Mouse (Mus musculus) T-cell, adult 66 days (primary cell): ENCODE measurements around the gene Cd247. TPM values are rescaled to one million over a fixed set of nuclear protein-coding genes. Genes with fewer than 3 reads are reported as not detected.

Experiments used
- total RNA-seq, 2 experiments: library from RNA; stranded (reverse); gene quantifications; 3 replicates in 1 of 2; 4 replicates in 1 of 2; pipeline ENCODE4 v1.2.4; 2023

Gene Cd247
- 100 to 1,000 TPM; 387 to 405 TPM for total RNA-seq

GRCm38 (mm10) chr1:165788511-165788910 is at the start of gene Cd247:
TSS of gene Cd247 (plus strand) at chr1:165788681.

GRCm38 (mm10) chr1:165763635-165764372 is 24.7 kb upstream of the Cd247 start, which contains the start of gene Creg1:
TSS of gene Creg1 (plus strand) at chr1:165763746.

Other genes starting within 250 kb of the Cd247 start
- gene Mpzl1, start 154.1 kb upstream of the Cd247 start, total RNA-seq: 1 to 10 TPM in 1 of 2 experiments, under 1 TPM in 1; 0.95 to 2.6 TPM
- 100 to 1,000 TPM; 183 to 191 TPM for gene Rcsd1, start 78.9 kb upstream of the Cd247 start, total RNA-seq
- 10 to 100 TPM in 1 of 2 experiments, 1 to 10 TPM in 1; 9.8 to 13.4 TPM for gene Creg1, start 24.9 kb upstream of the Cd247 start, total RNA-seq
- gene Pou2f1, start 214.0 kb downstream of the Cd247 start, total RNA-seq: 10 to 100 TPM; 37.0 to 39.3 TPM